8 mouse cellular contexts compared by ENCODE assay signal in the genomic region with DNA sequence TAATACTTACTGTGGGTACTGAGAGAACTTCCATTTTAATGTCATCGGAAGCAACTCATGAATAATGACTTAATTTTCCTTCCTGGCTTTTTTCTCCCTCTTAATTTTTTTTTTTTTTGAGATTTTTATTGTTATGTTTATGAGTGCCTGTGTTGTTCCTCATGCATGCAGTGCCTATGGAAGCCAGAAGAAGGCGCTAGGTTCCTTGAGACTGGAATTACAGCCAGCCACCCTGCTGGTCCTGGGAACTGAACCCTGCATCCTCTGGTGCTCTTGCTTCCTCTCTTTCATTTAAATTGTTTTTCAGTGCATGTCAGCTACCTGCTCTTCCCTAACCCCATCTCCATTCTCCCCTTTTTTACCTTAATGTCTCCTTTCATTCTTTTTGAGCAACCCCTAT. TPM values are rescaled to one million over a fixed set of nuclear protein-coding genes. Genes with fewer than 3 reads are reported as not detected.
DNase-seq lines count a peak whose midpoint lies in the region; ATAC-seq and TF ChIP-seq lines count a peak whose summit lies in the region.

No protein-coding gene starts in this region.

- TF ChIP-seq CTCF in G1E (IDR thresholded peaks at IDR 0.05; ENCODE audit: low read depth, low read length) = peak; percentile 47

- peak; percentile 43 for DNase-seq in gastrocnemius, adult 18-20 months (ENCODE audit: low spot score)
- no peak for DNase-seq in gastrocnemius, postnatal 10 days
- no peak for DNase-seq in G1E (ENCODE audit: low spot score)
- DNase-seq in forebrain, embryonic 10.5 days (ENCODE audit: extremely low spot score, low spot score) = no peak
- no peak for DNase-seq in urinary bladder, postnatal 14 days (ENCODE audit: low spot score)

- H3K4me2 ChIP-seq in kidney, embryonic 16.5 days (replicated peaks; ENCODE audit: low read depth, low read length) = peak overlapping the region; percentile 88

- ATAC-seq in G1E (ENCODE audit: extremely low read depth, insufficient number of reproducible peaks, low FRiP score, poor library complexity, severe bottlenecking) = no peak
- ATAC-seq in kidney, embryonic 16.5 days (ENCODE audit: low FRiP score, low TSS enrichment) = no peak
- ATAC-seq in megakaryocyte-erythroid progenitor cell, adult 5-6 weeks (replicated peaks; ENCODE audit: low FRiP score, low TSS enrichment, poor library complexity, severe bottlenecking) = 0 out of 2 replicates have a peak, but pooled peaks have one; percentile 40
- no peak for ATAC-seq in erythroid progenitor cell, adult 5-6 weeks (replicated peaks; ENCODE audit: low FRiP score, poor library complexity, severe bottlenecking)

- no peak overlapping the region for H3K9ac ChIP-seq in kidney, embryonic 16.5 days (replicated peaks; ENCODE audit: low read length)

- no peaks in the 10 kb centered on the region for H3K27me3 ChIP-seq in G1E (ENCODE audit: insufficient read depth, low read length)
- no peaks in the 10 kb centered on the region for H3K27me3 ChIP-seq in forebrain, embryonic 10.5 days (ENCODE audit: poor library complexity, severe bottlenecking)
- H3K27me3 ChIP-seq in kidney, embryonic 16.5 days (ENCODE audit: insufficient read depth, low read length) = no peaks in the 10 kb centered on the region

- H3K27ac ChIP-seq in forebrain, embryonic 10.5 days = no peak overlapping the region
- H3K27ac ChIP-seq in kidney, embryonic 16.5 days (ENCODE audit: low read length) = no peak overlapping the region

- H3K9me3 ChIP-seq in G1E (replicated peaks) = no peaks in the 10 kb centered on the region
- no peaks in the 10 kb centered on the region for H3K9me3 ChIP-seq in forebrain, embryonic 10.5 days
- H3K9me3 ChIP-seq in kidney, embryonic 16.5 days (ENCODE audit: low read length) = no peaks in the 10 kb centered on the region

- H3K4me3 ChIP-seq in G1E (ENCODE audit: low read depth, low read length) = no peak overlapping the region; the same call in 1 of the 2 replicates
- H3K4me3 ChIP-seq in forebrain, embryonic 10.5 days = peak overlapping the region; percentile 95
- peak overlapping the region; percentile 86 for H3K4me3 ChIP-seq in kidney, embryonic 16.5 days (ENCODE audit: low read length)

- H3K4me1 ChIP-seq in G1E (ENCODE audit: insufficient read depth, low read depth, low read length) = peaks cover 58% of the 10 kb centered on the region
- peaks cover 37% of the 10 kb centered on the region for H3K4me1 ChIP-seq in forebrain, embryonic 10.5 days
- peaks cover 26% of the 10 kb centered on the region for H3K4me1 ChIP-seq in kidney, embryonic 16.5 days (ENCODE audit: insufficient read depth, low read length)

- peaks cover 52% of the 10 kb centered on the region for H3K36me3 ChIP-seq in G1E (replicated peaks)
- H3K36me3 ChIP-seq in forebrain, embryonic 10.5 days (replicated peaks) = peaks cover 46% of the 10 kb centered on the region
- peaks cover 7% of the 10 kb centered on the region; the same call in 1 of the 2 replicates for H3K36me3 ChIP-seq in kidney, embryonic 16.5 days (ENCODE audit: insufficient read depth, low read length)

- WGBS in forebrain, embryonic 10.5 days = 36% methylated on average over 2 of the region's 2 CpGs
- WGBS in kidney, embryonic 16.5 days = 57% methylated on average over 2 of the region's 2 CpGs

RNA-seq across cellular contexts. Expression of a gene that starts 2.1 kb away (rescaled TPM):
- 10 to 100 TPM; 11.6 TPM for total RNA-seq in gastrocnemius, adult 18-20 months (2021)
- 10 to 100 TPM; 14.5 to 18.2 TPM for total RNA-seq in gastrocnemius, postnatal 10 days (2021)
- total RNA-seq in G1E (2014; fragmentation: Nextera tagmentation) (22.2 and 28.2 TPM in 2 replicates), G1E (2017) (7.5 and 8.8 TPM in 2 replicates)
- 31.1 and 39.0 TPM in 2 replicates for polyA plus RNA-seq in G1E (2012)
- 2.9 and 3.0 TPM in 2 replicates for polyA plus RNA-seq in forebrain, embryonic 10.5 days (2016; fragmentation: Nextera tagmentation; extraction: Ambion mirVana)
- polyA plus RNA-seq in kidney, embryonic 16.5 days (2015; fragmentation: Nextera tagmentation; extraction: Ambion mirVana) = 3.5 and 3.7 TPM in 2 replicates
- total RNA-seq in megakaryocyte-erythroid progenitor cell, adult 5-6 weeks (2014; fragmentation: Nextera tagmentation) = 12.6 and 15.9 TPM in 2 replicates
- 8.3 and 8.8 TPM in 2 replicates for total RNA-seq in megakaryocyte-erythroid progenitor cell, adult 5-6 weeks (2017)
- total RNA-seq in erythroid progenitor cell, adult 5-6 weeks (2015; ENCODE audit: low replicate concordance) = 2.5 and 10.5 TPM in 2 replicates
- 3.9 and 9.4 TPM in 2 replicates for total RNA-seq in erythroid progenitor cell, adult 5-6 weeks (2017; ENCODE audit: low replicate concordance)

RNA-seq across cellular contexts. Expression of a gene that starts 23.0 kb away (rescaled TPM):
- total RNA-seq in gastrocnemius, adult 18-20 months (2021) = 1,000 to 10,000 TPM; 3,219 to 3,282 TPM
- 100 to 1,000 TPM; 419 to 469 TPM for total RNA-seq in gastrocnemius, postnatal 10 days (2021)
- total RNA-seq in G1E (2014; fragmentation: Nextera tagmentation) = 12.0 and 14.2 TPM in 2 replicates
- 14.8 and 16.6 TPM in 2 replicates for total RNA-seq in G1E (2017)
- 9.1 and 10.9 TPM in 2 replicates for polyA plus RNA-seq in G1E (2012)
- polyA plus RNA-seq in forebrain, embryonic 10.5 days (2016; fragmentation: Nextera tagmentation; extraction: Ambion mirVana) = 15.3 and 16.5 TPM in 2 replicates
- polyA plus RNA-seq in kidney, embryonic 16.5 days (2015; fragmentation: Nextera tagmentation; extraction: Ambion mirVana) = 15.2 and 21.7 TPM in 2 replicates
- 2.5 and 10.5 TPM in 2 replicates for total RNA-seq in megakaryocyte-erythroid progenitor cell, adult 5-6 weeks (2014; fragmentation: Nextera tagmentation)
- 0.30 and 8.3 TPM in 2 replicates for total RNA-seq in megakaryocyte-erythroid progenitor cell, adult 5-6 weeks (2017)
- total RNA-seq in erythroid progenitor cell, adult 5-6 weeks (2015; ENCODE audit: low replicate concordance) = 1.7 TPM in 1 of 2 replicates, not detected in the other
- total RNA-seq in erythroid progenitor cell, adult 5-6 weeks (2017; ENCODE audit: low replicate concordance) = not detected in 2 replicates

RNA-seq across cellular contexts. Expression of a gene that starts 25.5 kb away (rescaled TPM):
- 1,000 to 10,000 TPM; 1,348 to 1,458 TPM for total RNA-seq in gastrocnemius, adult 18-20 months (2021)
- 100 to 1,000 TPM; 193 to 229 TPM for total RNA-seq in gastrocnemius, postnatal 10 days (2021)
- total RNA-seq in G1E (2014; fragmentation: Nextera tagmentation) (not detected in 2 replicates), G1E (2017) (not detected in 2 replicates)
- 0.15 and 0.25 TPM in 2 replicates for polyA plus RNA-seq in G1E (2012)
- not detected in 2 replicates for polyA plus RNA-seq in forebrain, embryonic 10.5 days (2016; fragmentation: Nextera tagmentation; extraction: Ambion mirVana)
- polyA plus RNA-seq in kidney, embryonic 16.5 days (2015; fragmentation: Nextera tagmentation; extraction: Ambion mirVana) = 0.30 and 1.5 TPM in 2 replicates
- 2.4 TPM in 1 of 2 replicates, not detected in the other for total RNA-seq in megakaryocyte-erythroid progenitor cell, adult 5-6 weeks (2014; fragmentation: Nextera tagmentation)
- 0.61 TPM in 1 of 2 replicates, not detected in the other for total RNA-seq in megakaryocyte-erythroid progenitor cell, adult 5-6 weeks (2017)
- total RNA-seq in erythroid progenitor cell, adult 5-6 weeks (2015; ENCODE audit: low replicate concordance) = 0.42 TPM in 1 of 2 replicates, not detected in the other
- total RNA-seq in erythroid progenitor cell, adult 5-6 weeks (2017; ENCODE audit: low replicate concordance) = 86.5 TPM in 1 of 2 replicates, not detected in the other

RNA-seq across cellular contexts. Expression of a gene that starts 33.5 kb away (rescaled TPM):
- 1 to 10 TPM; 7.3 to 8.6 TPM for total RNA-seq in gastrocnemius, adult 18-20 months (2021)
- 10 to 100 TPM; 10.9 to 11.4 TPM for total RNA-seq in gastrocnemius, postnatal 10 days (2021)
- 9.9 and 15.7 TPM in 2 replicates for total RNA-seq in G1E (2014; fragmentation: Nextera tagmentation)
- total RNA-seq in G1E (2017) = 11.9 and 12.3 TPM in 2 replicates
- polyA plus RNA-seq in G1E (2012) = 15.7 and 17.3 TPM in 2 replicates
- polyA plus RNA-seq in forebrain, embryonic 10.5 days (2016; fragmentation: Nextera tagmentation; extraction: Ambion mirVana) = 17.9 and 22.2 TPM in 2 replicates
- 29.2 and 30.0 TPM in 2 replicates for polyA plus RNA-seq in kidney, embryonic 16.5 days (2015; fragmentation: Nextera tagmentation; extraction: Ambion mirVana)
- 7.7 and 9.3 TPM in 2 replicates for total RNA-seq in megakaryocyte-erythroid progenitor cell, adult 5-6 weeks (2014; fragmentation: Nextera tagmentation)
- 3.1 and 4.0 TPM in 2 replicates for total RNA-seq in megakaryocyte-erythroid progenitor cell, adult 5-6 weeks (2017)
- total RNA-seq in erythroid progenitor cell, adult 5-6 weeks (2015; ENCODE audit: low replicate concordance) = not detected in 2 replicates
- 1.4 and 1.8 TPM in 2 replicates for total RNA-seq in erythroid progenitor cell, adult 5-6 weeks (2017; ENCODE audit: low replicate concordance)

RNA-seq across cellular contexts. Expression of a gene that starts 42.3 kb away (rescaled TPM):
- total RNA-seq in gastrocnemius, adult 18-20 months (2021) = 1 to 10 TPM; 7.6 to 8.2 TPM
- 1 to 10 TPM; 4.3 to 5.7 TPM for total RNA-seq in gastrocnemius, postnatal 10 days (2021)
- total RNA-seq in G1E (2014; fragmentation: Nextera tagmentation) = 6.7 and 8.6 TPM in 2 replicates
- 3.9 and 4.5 TPM in 2 replicates for total RNA-seq in G1E (2017)
- 2.4 and 3.1 TPM in 2 replicates for polyA plus RNA-seq in G1E (2012)
- polyA plus RNA-seq in forebrain, embryonic 10.5 days (2016; fragmentation: Nextera tagmentation; extraction: Ambion mirVana) = 14.5 and 15.5 TPM in 2 replicates
- polyA plus RNA-seq in kidney, embryonic 16.5 days (2015; fragmentation: Nextera tagmentation; extraction: Ambion mirVana) = 13.8 and 13.9 TPM in 2 replicates
- 2.7 and 3.3 TPM in 2 replicates for total RNA-seq in megakaryocyte-erythroid progenitor cell, adult 5-6 weeks (2014; fragmentation: Nextera tagmentation)
- 2.6 and 3.0 TPM in 2 replicates for total RNA-seq in megakaryocyte-erythroid progenitor cell, adult 5-6 weeks (2017)
- 2.9 and 3.6 TPM in 2 replicates for total RNA-seq in erythroid progenitor cell, adult 5-6 weeks (2015; ENCODE audit: low replicate concordance)
- total RNA-seq in erythroid progenitor cell, adult 5-6 weeks (2017; ENCODE audit: low replicate concordance) = 1.4 and 3.3 TPM in 2 replicates

Comparison
In these comparisons a context has a peak if more than half of its experiments do, and no peak if none do; other contexts are left out.
1. RNA of a gene that starts 25.5 kb away (total RNA-seq): 1,348 to 1,458 TPM in gastrocnemius, adult 18-20 months; 193 to 229 TPM in gastrocnemius, postnatal 10 days, 0.42 to 86.5 TPM in erythroid progenitor cell, adult 5-6 weeks, 0.61 to 2.4 TPM in megakaryocyte-erythroid progenitor cell, adult 5-6 weeks and not detected in G1E; every median in the first group is over 4 times any median in the second.
2. RNA of a gene that starts 23.0 kb away (total RNA-seq): 3,219 to 3,282 TPM in gastrocnemius, adult 18-20 months and 419 to 469 TPM in gastrocnemius, postnatal 10 days; 12.0 to 16.6 TPM in G1E, 0.30 to 10.5 TPM in megakaryocyte-erythroid progenitor cell, adult 5-6 weeks and 1.7 TPM in erythroid progenitor cell, adult 5-6 weeks; every median in the first group is over 10 times any median in the second.